Mouse (Mus musculus): ENCODE data around the gene Shb.

DNA sequence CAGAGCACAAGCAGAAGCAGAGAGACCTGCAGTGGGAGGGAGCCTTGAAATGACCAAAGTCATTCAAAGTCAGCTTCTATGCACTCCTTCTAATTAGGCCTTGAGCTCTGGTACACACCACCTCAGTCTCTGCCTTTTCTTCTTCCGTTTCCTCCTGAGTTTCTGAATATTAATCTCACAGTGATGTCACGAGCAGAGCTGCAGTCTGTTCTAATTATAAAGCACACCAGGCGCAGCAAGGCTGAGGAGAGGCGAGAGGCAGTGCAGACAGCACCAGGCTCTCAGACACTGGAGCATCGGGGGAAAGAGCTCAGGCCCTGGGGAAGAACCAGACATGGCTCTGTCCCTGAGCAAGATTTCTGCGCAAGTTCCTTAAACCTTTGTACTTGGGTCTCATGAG, 23.8 kb downstream of the Shb start:
- TF ChIP-seq CTCF (IDR thresholded peaks at IDR 0.05; ENCODE audit: extremely low read depth, insufficient read length, insufficient replicate concordance, low read depth, low read length) (no peak), POLR2A (IDR thresholded peaks at IDR 0.05; ENCODE audit: low read depth, low read length) (no peak)

All from small intestine, adult 2 months (tissue).